Mouse (Mus musculus) hindbrain, embryonic 15.5 days (tissue): ENCODE measurements around the gene Slamf9. TPM values are rescaled to one million over a fixed set of nuclear protein-coding genes. Genes with fewer than 3 reads are reported as not detected.

Experiments
- ATAC-seq: fragments of 200-750 bp; cut with Nextera tagmentation; 2 replicates; pipeline ENCODE4 v1.8.0; 2017; ENCODE audit warnings: low read depth, moderate number of reproducible peaks, moderate TSS enrichment; ENCODE audit not compliant: low FRiP score
- H3K27ac ChIP-seq: fragments of 300-500 bp; sonication (generic); replicated peaks from 2 replicates; pipeline ENCODE4 v1.5.1; 2015; ENCODE audit warnings: mild to moderate bottlenecking, inconsistent platforms
- H3K27me3 ChIP-seq: fragments of 300-500 bp; sonication (generic); 2 replicates; pipeline ENCODE4 v1.6.1; 2015; ENCODE audit warnings: control low read depth, inconsistent platforms
- H3K36me3 ChIP-seq: fragments of 300-500 bp; sonication (generic); 2 replicates; pipeline ENCODE4 v1.6.1; 2015; ENCODE audit warnings: control low read depth, inconsistent platforms
- H3K4me1 ChIP-seq: fragments of 300-500 bp; sonication (generic); replicated peaks from 2 replicates; pipeline ENCODE4 v1.6.1; 2015; ENCODE audit warnings: control low read depth, inconsistent platforms
- H3K4me2 ChIP-seq: fragments of 300-500 bp; sonication (generic); 2 replicates; pipeline ENCODE4 v1.6.1; 2015; ENCODE audit warnings: moderate library complexity, mild to moderate bottlenecking, inconsistent platforms
- H3K4me3 ChIP-seq: fragments of 300-500 bp; sonication (generic); 2 replicates; pipeline ENCODE4 v1.5.1; 2015; ENCODE audit warnings: mild to moderate bottlenecking, inconsistent platforms
- H3K9ac ChIP-seq: fragments of 300-500 bp; sonication (generic); 2 replicates; pipeline ENCODE4 v1.6.1; 2015; ENCODE audit warnings: inconsistent platforms
- H3K9me3 ChIP-seq: fragments of 300-500 bp; sonication (generic); 2 replicates; pipeline ENCODE4 v1.6.1; 2016; ENCODE audit warnings: control low read depth, inconsistent platforms
- WGBS: fragments of 180-500 bp; shearing (Covaris S2); methylation state at CpG from one replicate; pipeline ENCODE4 v1.1.7; 2015; 5-methylcytosine and 5-hydroxymethylcytosine counted together
- polyA plus RNA-seq: library from polyadenylated mRNA; unstranded; fragments of >200 nt; fragmentation: Nextera tagmentation; extraction: Ambion mirVana; gene quantifications from 2 replicates; pipeline ENCODE4 v1.2.1, GENCODE M21; 2015

Slamf9 gene
- polyA plus RNA-seq, 1 experiment from 2014 or later, result 0.18 TPM

DNA sequence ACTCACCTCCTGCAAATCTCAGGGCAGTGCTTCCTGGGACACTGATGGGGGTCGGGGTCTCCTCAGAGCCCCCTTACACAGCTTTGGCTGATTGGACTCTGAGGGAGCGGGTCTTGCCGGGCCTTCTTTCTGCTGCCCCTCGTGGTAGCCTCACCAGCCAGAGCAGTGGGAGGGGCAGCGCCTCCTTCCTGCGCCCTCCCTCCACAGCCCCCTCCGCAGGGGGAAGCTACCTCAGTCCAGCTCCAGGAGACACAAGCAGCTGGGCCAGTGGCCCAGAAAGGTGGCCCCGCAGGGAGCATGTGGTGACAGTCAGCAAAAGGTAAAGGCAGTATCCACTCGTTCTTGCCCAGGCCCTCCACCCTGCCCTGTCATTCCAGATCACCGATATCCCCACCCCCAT, 22.3 kb downstream of the Slamf9 start:
- H3K4me1 ChIP-seq, result peaks cover 22% of the 10 kb centered on the region
- H3K9me3 ChIP-seq, result no peaks in the 10 kb centered on the region
- H3K4me3 ChIP-seq, result no peak overlapping the region
- no peak overlapping the region for H3K4me2 ChIP-seq
- H3K27ac ChIP-seq, result no peak overlapping the region
- H3K36me3 ChIP-seq, result peaks cover 12% of the 10 kb centered on the region
- H3K9ac ChIP-seq, result no peak overlapping the region
- peaks cover 25% of the 10 kb centered on the region for H3K27me3 ChIP-seq
- ATAC-seq, result no peak
- 84% methylated on average over 10 of the region's 10 CpGs for WGBS

DNA sequence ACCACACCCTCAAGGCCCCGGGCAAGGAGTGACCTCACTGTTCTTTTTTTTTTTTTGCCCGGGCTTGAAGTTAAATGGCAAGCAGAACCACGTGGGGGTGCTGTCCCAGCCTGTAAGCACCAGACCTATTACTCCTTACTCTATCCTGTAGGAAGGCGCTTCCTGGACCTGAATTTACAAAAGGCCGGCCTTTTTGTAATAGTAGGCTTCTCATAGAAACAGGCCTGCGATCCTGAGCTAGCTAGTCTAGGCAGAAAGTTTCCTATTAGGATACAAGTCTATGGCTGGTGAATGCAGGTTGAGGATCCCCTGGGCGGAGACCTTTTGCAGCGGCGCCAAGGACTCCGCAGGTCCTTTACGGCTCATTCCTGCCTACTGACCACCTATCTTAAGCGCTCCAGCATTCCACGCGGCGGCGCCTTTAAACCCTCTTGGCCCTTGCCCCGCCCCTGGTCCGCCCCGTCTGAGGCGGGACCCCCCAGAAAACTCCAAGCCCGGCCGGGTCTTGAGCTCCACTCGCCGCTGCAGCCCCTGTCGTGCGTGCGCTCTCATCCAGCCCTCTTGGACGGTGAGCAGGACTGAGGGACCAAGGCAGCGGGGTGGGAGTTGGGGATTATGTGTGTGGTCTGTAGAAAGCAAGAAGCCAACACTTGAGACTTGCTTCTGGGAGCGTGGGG, 24.7 kb downstream of the Slamf9 start, which contains the start of gene Tagln2:
TSS of gene Tagln2 (plus strand) at position 283 of the 677 bp plus-strand sequence.
- Histone ChIP-seq H3K4me1 (peaks cover 42% of the 10 kb centered on the region), H3K36me3 (peaks cover 12% of the 10 kb centered on the region)
- ATAC-seq, result peak; percentile 27; the same call in 1 of the 2 replicates

DNA sequence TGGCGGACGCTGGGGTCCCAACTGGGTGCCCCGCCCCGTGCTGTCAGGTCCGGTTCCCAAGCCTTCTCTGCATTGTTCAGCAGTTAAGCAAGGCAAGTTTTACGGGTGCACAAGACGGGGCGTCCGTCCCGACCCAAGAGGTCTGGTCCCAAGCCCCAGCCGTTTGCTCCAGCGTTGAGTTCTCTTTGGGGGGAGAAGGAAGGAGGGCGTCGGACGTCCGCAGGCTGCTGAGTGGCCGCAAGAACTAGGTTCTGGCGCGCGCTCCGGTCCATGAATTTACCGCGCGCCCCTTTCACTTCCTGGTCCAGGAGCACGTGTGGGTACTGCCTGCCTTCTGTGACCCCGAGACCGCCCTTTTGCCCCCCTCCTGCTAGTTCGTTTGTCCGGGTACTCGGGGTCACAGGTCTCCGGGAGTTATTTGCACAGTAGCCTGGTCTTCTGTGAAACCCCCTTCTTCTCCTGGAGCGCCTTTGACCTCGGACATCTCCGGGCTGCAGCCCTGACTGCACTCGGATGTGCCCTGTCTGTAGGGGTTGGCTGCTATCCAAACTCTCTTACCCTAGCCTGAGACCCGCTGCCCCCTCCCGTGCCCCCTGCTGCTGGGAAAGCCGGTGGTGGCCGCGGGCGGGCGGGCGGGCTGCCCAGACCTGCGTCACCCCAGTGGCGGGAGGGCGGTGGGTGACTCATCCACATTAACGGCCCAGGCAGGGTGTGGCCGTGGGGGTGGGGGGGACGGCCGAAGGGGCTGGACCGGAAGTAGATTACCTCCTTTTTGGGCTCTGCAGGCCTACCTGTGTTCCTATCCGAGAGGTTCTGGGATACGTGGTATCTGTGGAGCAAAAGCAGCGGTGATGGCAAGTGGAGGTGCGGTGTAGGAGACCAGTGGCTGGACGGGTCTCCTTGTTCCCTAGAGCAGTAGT, 25.6 kb downstream of the Slamf9 start:
- ATAC-seq, result no peak; the same call in 1 of the 2 replicates
- peak overlapping the region; percentile 40 for H3K4me3 ChIP-seq
- peak overlapping the region; percentile 60; the same call in 1 of the 2 replicates for H3K27ac ChIP-seq
- peak overlapping the region; percentile 54 for H3K4me2 ChIP-seq
- H3K9ac ChIP-seq, result peak overlapping the region; percentile 30
- H3K4me1 ChIP-seq, result peaks cover 42% of the 10 kb centered on the region
- H3K27me3 ChIP-seq, result peaks cover 25% of the 10 kb centered on the region
- no peaks in the 10 kb centered on the region for H3K9me3 ChIP-seq
- under 1% methylated on average over 56 of the region's 56 CpGs for WGBS
- peaks cover 11% of the 10 kb centered on the region for H3K36me3 ChIP-seq

More for the DNA sequence above, 24.7 kb downstream of the Slamf9 start, which contains the start of gene Tagln2:
- H3K9ac ChIP-seq, result peak within 1 kb of the TSS; percentile 30
- peaks cover 25% of the 10 kb centered on the region for H3K27me3 ChIP-seq
- peak within 1 kb of the TSS; percentile 60; the same call in 1 of the 2 replicates for H3K27ac ChIP-seq
- peak within 1 kb of the TSS; percentile 54 for H3K4me2 ChIP-seq
- H3K9me3 ChIP-seq, result no peaks in the 10 kb centered on the region
- WGBS, result 3% methylated on average over 30 of the region's 30 CpGs
- peak within 1 kb of the TSS; percentile 40 for H3K4me3 ChIP-seq

DNA sequence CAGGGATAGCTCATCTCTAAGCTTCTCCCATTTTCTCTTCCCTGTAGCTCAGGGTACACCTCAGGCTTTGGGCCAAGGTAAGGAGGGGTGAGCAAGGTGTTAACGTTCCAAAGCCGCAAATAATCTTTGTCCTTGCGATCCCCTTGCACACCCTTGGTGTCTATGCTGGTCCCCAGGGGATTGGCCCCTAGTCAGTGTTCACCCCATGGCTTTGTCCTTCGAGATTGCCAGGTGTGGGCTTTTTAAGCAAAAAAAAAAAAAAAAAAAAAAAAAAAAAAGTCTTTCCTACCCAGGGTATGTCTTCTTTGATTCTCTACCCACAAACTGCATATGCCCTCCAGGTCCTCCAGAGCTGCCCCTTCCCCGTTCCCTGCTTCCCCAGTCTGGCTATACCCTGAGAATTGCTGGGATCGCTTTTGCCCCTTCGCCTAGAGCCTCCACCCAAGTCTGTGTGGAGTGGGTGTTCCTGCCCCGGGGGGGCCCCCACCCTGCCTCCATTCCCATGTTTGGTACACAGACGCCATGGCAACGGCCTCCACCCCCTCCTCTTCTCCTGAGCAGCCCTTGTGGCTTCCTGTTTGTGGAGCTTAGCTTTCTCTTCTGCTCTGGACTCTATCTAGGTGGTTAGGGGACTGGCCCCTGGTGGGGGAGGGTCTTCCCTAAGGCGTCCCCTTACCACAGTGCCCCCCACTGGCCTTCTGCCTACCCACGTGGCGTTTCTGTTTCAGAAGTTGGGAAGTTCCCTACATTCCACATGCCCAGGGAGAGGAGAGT, 26.4 kb downstream of the Slamf9 start:
- peak; percentile 4; the same call in 1 of the 2 replicates for ATAC-seq
- Histone ChIP-seq H3K4me2 (peak overlapping the region; percentile 54), H3K9ac (no peak overlapping the region), H3K27me3 (peaks cover 25% of the 10 kb centered on the region), H3K27ac (peak overlapping the region; percentile 35; the same call in 1 of the 2 replicates), H3K36me3 (peaks cover 8% of the 10 kb centered on the region; the same call in 1 of the 2 replicates), H3K9me3 (no peaks in the 10 kb centered on the region), H3K4me3 (peak overlapping the region; percentile 40), H3K4me1 (peaks cover 42% of the 10 kb centered on the region)
- whole genome bisulfite sequencing, result 30% methylated on average over 13 of the region's 13 CpGs

DNA sequence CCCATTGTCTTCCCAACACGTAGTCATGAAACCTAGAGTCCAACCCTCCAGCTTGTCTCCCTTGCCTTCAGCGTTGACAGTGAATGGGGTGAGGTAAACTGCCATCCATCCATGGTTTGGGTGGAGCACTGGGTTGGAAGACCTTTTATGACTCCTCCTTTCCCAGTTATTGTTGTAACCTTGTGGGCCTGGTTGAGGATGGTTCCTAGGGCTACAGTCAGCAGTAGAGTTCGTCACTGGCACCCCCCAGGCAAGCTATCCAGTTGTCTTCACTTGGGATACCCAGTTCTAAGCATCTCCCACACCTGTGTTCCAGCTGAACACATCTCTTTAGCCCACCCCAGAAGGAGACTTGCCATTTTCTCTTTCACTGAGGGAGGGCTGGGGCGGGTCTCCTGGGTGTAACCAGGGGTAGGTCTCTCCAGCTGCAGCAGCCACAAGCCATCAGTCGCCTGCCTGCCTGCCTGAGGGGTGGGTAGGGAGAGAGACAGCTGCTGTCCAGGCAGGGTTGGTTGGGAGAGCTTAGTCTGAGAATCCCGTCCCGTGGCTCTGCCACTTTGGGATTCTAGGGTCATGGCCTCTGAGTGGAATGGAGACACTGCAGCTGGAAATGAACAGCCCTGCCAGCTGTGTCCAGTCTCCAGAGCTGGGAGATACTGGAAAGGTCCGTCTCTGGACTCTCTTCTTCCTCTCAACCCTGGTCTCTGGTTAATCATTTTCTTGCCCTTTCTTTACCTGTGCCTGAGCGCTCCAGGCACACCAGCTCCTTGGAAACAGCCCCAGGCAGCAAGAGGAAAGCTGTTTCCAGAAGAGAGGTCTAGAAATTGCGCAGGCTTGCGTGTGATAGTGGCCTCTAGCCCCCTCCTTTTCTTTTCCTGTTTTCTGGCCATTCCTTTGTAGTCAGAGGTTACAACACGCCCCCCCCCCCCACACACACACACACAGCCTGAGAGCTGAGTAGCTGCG, 27.3 kb downstream of the Slamf9 start:
- WGBS, result 29% methylated on average over 12 of the region's 13 CpGs
- H3K9me3 ChIP-seq, result no peaks in the 10 kb centered on the region

DNA sequence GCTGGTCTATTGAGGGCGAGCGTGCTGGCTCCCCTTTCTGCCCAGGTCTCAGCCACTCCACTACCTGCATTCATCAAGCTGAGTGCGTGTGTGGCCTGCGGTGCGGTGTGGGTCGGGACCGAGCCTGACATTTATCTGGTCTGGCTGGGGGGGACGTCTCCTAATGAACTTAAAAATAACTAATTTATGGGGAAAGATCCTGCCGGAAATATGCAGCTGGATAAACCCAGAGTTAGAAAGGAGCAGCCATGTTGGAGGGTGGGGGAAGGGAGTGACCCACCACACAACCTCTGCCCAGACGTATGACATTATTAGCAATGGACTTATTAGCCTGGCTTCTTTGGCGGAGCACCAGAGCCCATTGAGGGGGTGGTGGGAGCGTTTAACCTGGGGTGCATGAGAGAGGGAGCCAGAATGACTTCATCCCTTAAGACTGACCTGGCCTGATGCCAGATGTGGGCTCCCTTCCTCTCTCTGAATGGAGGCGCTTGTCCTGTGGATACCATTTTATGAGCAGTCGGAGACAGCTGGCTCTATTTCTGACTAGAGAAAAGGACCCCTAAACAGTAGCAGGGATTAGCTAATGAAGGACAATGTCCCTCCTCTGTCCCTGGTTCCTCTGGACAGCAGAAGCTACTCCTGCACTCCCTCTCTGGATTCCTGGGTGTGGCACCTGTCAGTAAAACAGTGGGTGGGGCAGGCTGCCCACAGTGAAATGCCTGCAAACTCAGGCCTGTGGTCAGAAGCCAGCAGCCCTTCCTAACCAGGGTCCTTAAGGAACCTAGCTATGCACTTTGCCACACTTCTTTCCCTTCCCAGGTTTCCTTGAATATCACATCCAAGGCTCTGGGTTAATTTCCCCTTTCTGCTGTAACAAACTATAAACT, 28.2 kb downstream of the Slamf9 start:
- Histone ChIP-seq H3K27ac (peak overlapping the region; percentile 47; the same call in 1 of the 2 replicates), H3K9ac (no peak overlapping the region), H3K9me3 (no peaks in the 10 kb centered on the region), H3K4me2 (peak overlapping the region; percentile 54), H3K27me3 (peaks cover 18% of the 10 kb centered on the region), H3K4me1 (peaks cover 42% of the 10 kb centered on the region), H3K36me3 (no peaks in the 10 kb centered on the region), H3K4me3 (no peak overlapping the region)
- peak; percentile 24 for ATAC-seq
- WGBS, result 25% methylated on average over 14 of the region's 14 CpGs

More for the DNA sequence above, 27.3 kb downstream of the Slamf9 start:
- H3K27me3 ChIP-seq, result peaks cover 24% of the 10 kb centered on the region
- H3K4me1 ChIP-seq, result peaks cover 42% of the 10 kb centered on the region
- peaks cover 6% of the 10 kb centered on the region; the same call in 1 of the 2 replicates for H3K36me3 ChIP-seq
- no peak for ATAC-seq
- peak overlapping the region; percentile 54 for H3K4me2 ChIP-seq
- no peak overlapping the region for H3K9ac ChIP-seq
- H3K27ac ChIP-seq, result peak overlapping the region; percentile 35; the same call in 1 of the 2 replicates
- H3K4me3 ChIP-seq, result no peak overlapping the region

DNA sequence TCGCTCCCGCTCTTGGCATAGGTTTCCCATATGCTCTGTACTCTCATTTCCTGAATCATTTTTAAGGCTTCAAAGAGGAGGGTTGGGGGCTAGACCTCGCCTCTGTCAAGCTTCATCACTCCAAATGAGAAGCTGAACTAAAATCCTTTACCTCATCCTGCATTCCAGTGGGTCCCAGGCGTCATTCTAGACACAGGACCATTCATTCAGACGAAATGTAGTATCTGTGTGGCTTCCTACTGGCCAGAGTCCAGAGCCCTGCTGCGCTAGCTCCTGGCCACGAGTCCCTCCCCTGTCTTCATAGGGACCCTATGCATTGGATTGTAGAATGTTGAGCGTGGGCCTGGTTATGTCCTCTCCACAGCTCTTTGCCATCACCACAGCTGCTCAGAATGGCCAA, 29.6 kb downstream of the Slamf9 start:
- Histone ChIP-seq H3K36me3 (no peaks in the 10 kb centered on the region), H3K4me1 (peaks cover 41% of the 10 kb centered on the region), H3K9me3 (no peaks in the 10 kb centered on the region), H3K27me3 (peaks cover 10% of the 10 kb centered on the region), H3K4me2 (no peak overlapping the region), H3K4me3 (no peak overlapping the region), H3K27ac (no peak overlapping the region), H3K9ac (no peak overlapping the region)
- 78% methylated on average over 8 of the region's 8 CpGs for WGBS
- no peak for ATAC-seq

DNA sequence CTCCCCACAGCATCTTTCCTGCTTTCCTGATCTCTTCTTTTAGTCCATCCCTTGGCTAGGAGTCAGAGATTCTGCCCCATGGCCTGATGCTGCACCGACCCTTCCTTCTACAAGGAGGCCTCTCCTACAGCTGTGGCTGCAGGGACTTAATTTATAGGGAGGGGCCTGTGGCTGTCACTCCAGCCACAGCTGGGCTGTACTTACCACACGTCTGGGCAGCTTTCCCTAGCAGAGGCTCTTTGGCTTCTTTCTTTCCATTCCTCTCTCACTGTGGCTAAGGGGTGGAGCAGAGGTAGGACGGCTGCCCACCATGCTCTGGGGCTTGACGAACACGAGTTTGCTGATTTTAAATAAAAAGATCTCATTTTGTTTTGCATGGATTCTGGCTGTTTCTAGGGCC, 31.8 kb downstream of the Slamf9 start:
- no peak overlapping the region for H3K4me2 ChIP-seq
- H3K4me1 ChIP-seq, result peaks cover 23% of the 10 kb centered on the region
- 57% methylated on average over 5 of the region's 5 CpGs for WGBS
- no peak overlapping the region for H3K4me3 ChIP-seq
- no peak overlapping the region for H3K27ac ChIP-seq
- no peak overlapping the region for H3K9ac ChIP-seq
- ATAC-seq, result no peak
- no peaks in the 10 kb centered on the region for H3K36me3 ChIP-seq
- H3K9me3 ChIP-seq, result no peaks in the 10 kb centered on the region
- H3K27me3 ChIP-seq, result no peaks in the 10 kb centered on the region

DNA sequence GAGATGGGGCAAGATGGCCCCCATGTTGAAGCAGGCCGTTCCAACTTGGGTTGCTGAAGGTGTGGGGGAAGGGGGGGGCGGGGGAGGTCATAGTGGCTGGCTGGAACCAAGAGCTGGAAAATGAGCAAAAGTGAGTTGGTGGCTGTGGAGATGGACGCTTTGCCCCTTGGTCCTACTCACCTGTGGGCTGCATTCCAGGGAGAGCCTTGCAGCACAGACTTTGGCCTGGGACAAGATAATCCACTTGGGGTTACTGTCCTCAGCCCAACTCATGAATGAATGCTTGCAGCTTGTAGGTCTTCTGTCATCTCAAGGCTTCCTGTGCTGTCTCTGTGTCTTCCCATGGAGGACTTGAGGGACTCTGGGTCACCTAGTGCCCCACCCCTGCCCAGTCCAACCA, 32.5 kb downstream of the Slamf9 start:
- ATAC-seq, result no peak
- Histone ChIP-seq H3K27ac (no peak overlapping the region), H3K4me1 (peaks cover 18% of the 10 kb centered on the region), H3K27me3 (no peaks in the 10 kb centered on the region), H3K4me2 (no peak overlapping the region), H3K36me3 (no peaks in the 10 kb centered on the region), H3K4me3 (no peak overlapping the region), H3K9ac (no peak overlapping the region), H3K9me3 (no peaks in the 10 kb centered on the region)
- 96% methylated on average over 3 of the region's 3 CpGs for WGBS

DNA sequence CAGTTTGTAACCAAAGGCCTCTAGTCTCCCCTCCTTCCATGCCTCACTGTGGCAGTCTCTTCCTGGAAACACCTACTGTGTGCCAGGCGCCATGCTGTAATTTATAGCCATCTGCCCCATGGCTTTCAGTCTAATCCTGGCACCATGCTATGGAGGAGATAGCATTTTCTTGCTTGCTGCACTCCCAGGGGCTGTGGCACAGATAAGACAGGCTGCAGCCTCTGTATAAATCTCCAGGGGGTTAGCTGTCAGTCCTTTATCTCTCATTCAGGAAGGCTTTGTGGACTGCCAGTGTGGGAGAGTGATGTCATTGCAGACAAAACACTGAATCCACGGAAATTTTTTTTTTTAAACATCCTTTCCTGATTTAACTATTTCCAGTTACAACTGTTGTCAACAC, 33.0 kb downstream of the Slamf9 start:
- 42% methylated on average over 2 of the region's 2 CpGs for WGBS

More for the DNA sequence above, 33.0 kb downstream of the Slamf9 start:
- H3K4me1 ChIP-seq, result peaks cover 18% of the 10 kb centered on the region
- no peak overlapping the region for H3K4me2 ChIP-seq
- no peak for ATAC-seq
- H3K36me3 ChIP-seq, result no peaks in the 10 kb centered on the region
- H3K27me3 ChIP-seq, result no peaks in the 10 kb centered on the region
- no peaks in the 10 kb centered on the region for H3K9me3 ChIP-seq
- H3K4me3 ChIP-seq, result no peak overlapping the region
- no peak overlapping the region for H3K9ac ChIP-seq
- no peak overlapping the region for H3K27ac ChIP-seq
